Mouse (Mus musculus): ENCODE measurements around the gene Ogdh.

- TF ChIP-seq GATA1 (IDR thresholded peaks at IDR 0.05; ENCODE audit: low read length) (no peak), TAL1 (IDR thresholded peaks at IDR 0.05; ENCODE audit: low read length) (no peak)
Observed at GRCm38 (mm10) chr11:6266621-6267020, 24.8 kb upstream of the Ogdh start.
